Mouse (Mus musculus) layer of hippocampus, postnatal 36 days (tissue): ENCODE data around the gene Myef2. TPM values are rescaled to one million over a fixed set of nuclear protein-coding genes. Genes with fewer than 3 reads are reported as not detected.
"Not testable (repeated sequence)": the region's sequence is repeated elsewhere in the genome, so short reads cannot be mapped to it uniquely, and the experiment has no call there.

Experiments used
- DNase-seq, 2 experiments: peaks; one replicate each; pipeline ENCODE4 v3.0.0; 2022
- total RNA-seq, 2 experiments: library from RNA; stranded (reverse); gene quantifications; 2 replicates each; pipeline ENCODE4 v1.2.3; 2021

Myef2 gene
- 100 to 1,000 TPM; 101 to 107 TPM for total RNA-seq

DNA sequence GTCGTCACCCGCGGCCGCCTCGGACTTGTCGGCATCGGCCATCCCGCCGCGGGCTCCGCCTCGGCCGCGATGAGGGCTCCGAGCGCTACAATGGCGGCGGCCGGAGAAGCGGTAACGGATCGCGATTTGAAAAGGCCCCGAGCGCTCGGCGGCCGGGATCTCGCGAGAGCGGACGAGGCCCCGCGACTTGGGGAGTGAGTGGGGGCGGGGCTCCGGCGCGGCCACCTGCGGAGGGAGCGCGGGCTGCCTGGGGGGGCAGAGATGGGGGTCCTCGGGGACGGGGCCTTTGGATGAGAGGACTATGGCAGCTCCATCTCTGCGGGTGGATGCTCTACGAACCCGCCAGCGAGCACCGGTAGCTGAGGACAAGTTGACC lies at the start of gene Myef2:
Gene Myef2 (minus strand): TSS at position 185 of the 376 bp plus-strand sequence.
- DNase-seq = peak in 1 of 2 experiments; percentile 77

- no peak for DNase-seq
These were observed 38.6 kb upstream of the Myef2 start for GRCm38 (mm10) chr2:125162012-125162470.

DNA sequence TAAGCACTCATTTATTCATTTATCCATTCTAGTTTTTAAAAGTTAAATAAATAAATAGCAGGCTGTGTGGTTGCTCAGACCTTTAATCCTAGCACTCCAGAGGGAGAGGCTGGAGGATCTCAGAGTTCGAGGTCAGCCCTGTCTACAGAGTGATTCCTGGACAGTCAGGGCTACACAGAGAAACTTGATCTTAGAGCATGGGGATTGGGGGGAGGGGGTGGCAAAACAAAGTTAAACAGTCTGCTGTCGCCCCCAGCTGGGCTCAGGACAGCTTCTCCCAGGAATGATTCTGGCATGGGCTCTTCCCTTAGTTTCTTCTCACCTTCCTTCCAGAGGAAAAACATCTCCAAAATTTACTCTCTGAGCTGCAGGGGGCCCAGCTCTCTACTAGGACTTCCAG lies 32.0 kb upstream of the Myef2 start:
- DNase-seq = no peak

- DNase-seq = no peak
These were observed 30.8 kb upstream of the Myef2 start for GRCm38 (mm10) chr2:125154294-125154693.

- no peak for DNase-seq
These were observed 28.9 kb upstream of the Myef2 start, which contains the start of gene Slc12a1 for GRCm38 (mm10) chr2:125152388-125152787. Slc12a1 (plus strand) TSS chr2:125152505.

GRCm38 (mm10) chr2:125142336-125142735 lies 18.9 kb upstream of the Myef2 start:
- no peak for DNase-seq

DNA sequence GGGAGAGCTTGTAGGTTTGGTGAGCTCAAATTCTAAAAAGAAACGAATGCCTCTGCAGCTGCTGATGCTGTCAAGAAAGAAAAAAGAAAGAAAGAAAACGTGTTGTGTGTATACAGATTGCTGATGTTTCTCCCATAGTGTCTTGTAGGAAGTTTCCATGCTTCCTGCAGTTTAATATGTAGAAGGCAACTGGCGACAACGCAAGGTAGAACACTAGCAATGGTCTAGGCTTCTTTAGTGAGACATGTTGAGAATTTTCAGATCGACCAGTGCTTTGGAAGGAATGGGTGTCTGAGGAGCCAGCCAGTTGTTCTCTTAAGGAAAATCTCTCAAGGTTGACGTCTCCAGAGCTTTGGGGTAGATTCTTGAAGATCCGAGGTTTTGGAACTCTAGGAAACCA lies 13.4 kb upstream of the Myef2 start:
- no peak for DNase-seq

DNA sequence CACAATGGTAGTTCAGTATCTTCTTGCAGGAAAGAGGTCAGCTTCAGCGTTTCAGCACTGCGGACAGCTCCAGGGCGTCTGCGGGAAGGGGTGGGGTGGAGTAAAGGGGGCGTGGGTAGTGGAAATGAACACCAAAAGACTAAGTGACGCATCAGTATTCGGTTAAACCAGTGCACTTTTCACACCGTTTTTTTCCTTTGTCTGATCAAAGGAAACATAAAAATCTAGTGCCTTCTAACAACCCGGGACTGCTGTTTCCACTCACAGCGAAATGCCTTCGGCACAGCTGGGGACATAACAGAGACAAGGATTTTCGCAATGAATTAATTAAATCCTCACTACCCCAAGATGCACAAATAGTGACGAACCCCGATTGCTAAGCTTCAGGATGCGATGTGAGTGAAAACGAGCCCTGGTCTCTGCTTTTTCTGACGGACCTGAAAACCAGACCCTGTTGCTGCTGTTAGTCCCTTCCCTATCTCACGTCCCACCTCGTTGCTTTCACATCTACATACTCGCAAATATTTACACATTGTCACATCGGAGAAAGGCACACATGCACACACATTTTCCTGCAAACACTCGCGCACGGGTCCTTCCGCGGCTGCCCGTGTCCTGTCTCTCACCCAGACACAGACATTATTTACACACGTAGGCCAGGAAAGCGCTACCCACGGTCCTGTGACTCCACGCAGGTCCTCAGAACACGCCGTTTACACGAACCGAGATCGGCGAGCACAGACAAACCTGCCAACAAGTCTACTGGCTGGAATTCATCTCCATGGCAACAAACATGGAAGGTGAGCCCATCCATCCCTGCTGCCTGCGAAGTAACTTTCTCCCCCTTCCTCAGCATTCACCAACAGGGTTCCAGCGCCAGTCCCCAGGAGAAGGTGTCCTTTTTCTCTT lies 12.7 kb upstream of the Myef2 start, which contains the start of gene Ctxn2:
Gene Ctxn2 (plus strand): TSS at position 790 of the 909 bp plus-strand sequence.
- peak; percentile 57 to 60 for DNase-seq

DNA sequence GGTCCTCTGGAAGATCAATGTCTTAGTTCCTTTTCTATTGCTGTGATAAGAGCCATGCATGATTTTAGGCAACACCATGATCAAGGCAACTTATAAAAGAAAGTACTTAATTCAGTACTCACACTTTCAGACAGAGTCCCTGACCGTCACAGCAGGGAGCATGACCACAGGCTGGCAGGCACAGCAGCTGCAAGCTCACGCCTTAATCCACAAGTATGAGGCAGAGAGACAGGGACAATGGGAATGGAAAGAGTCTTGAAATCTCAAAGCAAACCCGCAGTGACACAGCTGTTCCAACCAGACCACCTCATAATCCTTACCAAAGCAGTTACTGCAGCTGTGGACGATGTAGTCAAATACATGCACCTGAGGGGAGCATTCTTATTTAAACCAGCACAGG lies 10.7 kb upstream of the Myef2 start:
- DNase-seq = no peak

DNA sequence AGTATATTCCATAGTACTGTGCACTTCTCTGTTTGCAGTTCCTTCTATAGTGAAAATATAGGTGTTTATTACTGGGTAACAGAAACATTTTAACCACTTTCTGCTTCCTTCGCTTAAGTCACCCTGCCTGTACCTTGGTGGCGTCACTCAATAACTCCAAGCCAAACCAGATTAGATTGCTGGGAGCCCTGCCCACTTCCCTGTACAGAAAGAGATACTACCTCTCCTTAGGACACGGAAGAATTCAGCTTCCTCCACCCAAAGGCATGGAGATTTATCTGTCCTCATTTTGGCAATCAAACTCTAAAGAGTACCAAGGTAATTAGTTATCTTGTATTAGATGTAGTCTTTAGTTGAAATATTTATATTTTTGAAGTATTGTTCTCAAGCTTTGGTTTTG lies 3.3 kb upstream of the Myef2 start:
- no peak for DNase-seq

DNA sequence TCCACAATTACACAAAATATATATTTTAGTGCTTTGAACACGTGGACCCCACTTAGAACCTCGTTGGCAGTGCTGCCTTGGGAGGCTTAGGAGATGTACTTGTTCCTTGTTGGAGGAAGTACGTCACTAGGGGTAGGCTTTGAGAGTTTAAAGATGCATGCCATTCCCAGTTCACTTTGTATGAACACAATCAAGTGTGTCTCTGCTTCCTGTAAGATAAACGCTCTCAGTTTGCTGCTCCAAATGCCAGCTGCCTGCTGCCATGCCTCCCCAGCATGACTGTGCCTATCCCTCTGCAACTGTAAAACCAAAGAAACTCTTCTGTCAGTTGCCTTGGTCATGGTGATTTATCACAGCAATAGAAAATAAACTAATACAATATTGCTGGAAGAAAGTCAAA lies 2.4 kb upstream of the Myef2 start:
- no peak for DNase-seq

GRCm38 (mm10) chr2:125122624-125123476 lies 611 bp downstream of the Myef2 start:
- peak; percentile 63 to 72 for DNase-seq

DNA sequence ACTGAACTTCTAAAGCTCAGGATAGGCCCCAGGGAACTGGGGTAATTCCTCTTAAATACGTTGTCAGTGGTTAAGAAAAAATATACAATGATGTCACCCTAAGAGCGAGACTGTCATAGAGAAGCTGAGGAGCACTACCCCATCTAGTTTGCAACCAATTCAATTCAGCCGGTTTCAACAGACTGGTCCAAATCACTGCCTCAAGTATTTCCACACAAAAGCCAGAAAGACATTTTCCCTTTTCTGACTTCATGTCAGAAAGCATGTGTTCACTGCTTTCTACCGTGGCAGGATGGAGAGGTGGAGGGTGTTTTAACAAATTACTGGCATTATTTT lies 1.2 kb downstream of the Myef2 start:
- DNase-seq = no peak

DNA sequence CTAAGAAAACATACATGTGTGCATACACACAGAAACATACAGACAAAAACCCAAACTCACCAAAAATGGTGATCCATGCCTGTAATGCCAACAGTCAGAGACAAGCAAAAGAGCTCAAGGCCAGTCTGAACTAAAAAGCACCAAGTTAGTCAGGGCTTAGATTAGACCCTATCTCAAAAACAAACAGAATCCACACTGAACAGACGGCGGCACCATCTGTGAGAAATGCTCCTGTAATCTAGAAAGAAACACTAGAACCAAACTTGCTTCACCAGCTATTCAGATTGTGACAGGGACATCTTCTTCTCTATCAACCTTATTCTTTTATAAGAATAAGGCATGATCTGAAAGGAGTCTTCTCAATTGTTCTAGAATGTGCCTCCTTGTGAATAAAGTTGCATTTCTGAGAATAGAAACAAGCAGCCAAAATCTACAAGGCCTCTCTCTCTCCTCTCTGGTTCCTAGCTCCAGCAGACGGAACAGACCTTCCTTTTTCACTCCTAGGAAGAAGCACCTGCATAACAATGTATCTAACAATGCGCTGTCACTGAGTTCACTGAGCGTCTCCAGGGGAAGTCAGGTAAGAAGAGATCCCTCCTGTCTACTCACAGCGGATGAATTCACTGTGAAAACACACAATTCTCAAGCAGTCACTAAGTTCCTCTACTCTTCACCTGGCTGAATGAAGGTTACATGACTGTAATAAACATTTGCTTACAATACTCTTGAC lies 3.9 kb downstream of the Myef2 start:
- peak; percentile 57 to 64 for DNase-seq

DNA sequence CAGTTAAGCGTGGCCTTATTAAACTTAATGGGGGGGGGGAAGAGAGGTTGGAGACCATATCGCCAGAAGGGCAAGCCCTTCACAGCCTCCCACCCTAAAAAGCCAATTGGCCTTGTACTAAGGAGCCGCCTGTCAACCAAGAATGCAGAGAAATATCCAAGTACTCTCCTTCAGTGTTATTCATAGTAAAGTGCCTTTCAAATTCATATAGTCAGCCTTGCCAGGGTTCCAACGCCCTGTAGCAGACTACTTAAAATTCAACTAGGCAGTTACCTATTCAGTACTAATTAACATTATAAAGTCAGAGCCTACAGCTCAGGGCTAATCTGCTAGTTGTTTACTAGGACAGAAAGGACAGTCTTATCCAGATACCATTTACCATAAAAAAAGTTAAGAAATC lies 16.9 kb downstream of the Myef2 start:
- DNase-seq = not testable (repeated sequence)

GRCm38 (mm10) chr2:125104491-125104890 lies 19.0 kb downstream of the Myef2 start:
- not testable (repeated sequence) for DNase-seq

DNA sequence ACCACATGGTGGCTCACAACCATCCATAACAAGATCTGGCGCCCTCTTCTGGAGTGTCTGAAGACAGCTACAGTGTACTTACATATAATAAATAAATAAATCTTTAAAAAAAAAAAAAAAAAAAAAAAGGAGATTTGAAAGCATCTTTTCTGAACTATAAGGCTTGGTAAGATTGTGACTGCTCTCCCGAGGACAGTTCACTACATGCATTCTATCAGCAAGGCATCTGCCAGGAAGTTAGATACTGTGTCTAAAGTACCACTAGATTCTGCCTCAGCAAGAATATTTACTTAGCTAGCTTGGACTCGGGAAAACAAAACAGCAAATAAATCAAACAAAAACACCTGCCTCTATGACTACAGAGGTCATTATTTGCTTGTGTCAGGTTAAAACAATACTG lies 31.3 kb downstream of the Myef2 start:
- not testable (repeated sequence) for DNase-seq

DNA sequence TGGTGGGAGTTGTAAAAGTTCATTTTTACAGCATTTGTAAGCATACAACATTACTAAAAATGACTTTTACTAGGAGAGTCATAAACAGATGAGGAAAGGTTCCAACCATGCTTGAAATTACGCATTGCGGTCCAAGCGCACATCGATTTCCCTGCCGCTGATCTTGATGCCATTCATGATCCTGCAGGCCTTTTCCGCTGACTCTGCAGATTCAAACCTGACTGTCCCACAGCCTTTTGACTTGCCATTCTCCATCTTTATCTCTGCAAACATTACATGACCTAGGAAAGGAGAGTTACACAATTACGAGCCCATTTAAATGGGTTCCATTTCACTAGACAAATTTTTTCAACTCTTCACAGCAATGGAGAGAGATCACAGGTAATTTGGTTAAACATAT lies 34.7 kb downstream of the Myef2 start:
- no peak for DNase-seq

DNA sequence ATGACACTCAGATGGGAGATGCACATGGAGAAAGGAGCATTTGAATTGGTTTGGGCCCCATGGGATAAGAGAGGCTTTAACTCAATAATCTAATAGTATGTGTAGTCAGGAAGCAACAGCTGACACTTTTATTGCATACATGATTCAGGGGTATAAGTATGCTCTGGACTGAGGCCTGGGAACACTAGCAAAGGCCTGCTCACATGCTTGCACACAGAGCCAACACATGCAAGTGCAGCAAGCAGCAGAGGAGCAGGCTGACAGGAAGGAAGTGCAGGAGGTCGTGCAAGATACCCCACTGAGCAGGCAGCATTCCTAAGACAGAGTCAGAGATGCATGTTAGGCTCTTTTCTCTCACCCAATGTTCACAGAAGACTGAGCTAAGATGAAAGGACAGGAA lies 39.6 kb downstream of the Myef2 start:
- no peak for DNase-seq

GRCm38 (mm10) chr2:125073056-125073780 lies 50.2 kb downstream of the Myef2 start:
- no peak for DNase-seq

GRCm38 (mm10) chr2:125068696-125069095 lies 54.8 kb downstream of the Myef2 start:
- no peak for DNase-seq

GRCm38 (mm10) chr2:125067894-125068293 lies 55.6 kb downstream of the Myef2 start, which contains the start of gene Slc24a5:
Slc24a5 (plus strand) TSS chr2:125068124.
- no peak for DNase-seq
